Mouse (Mus musculus) right cerebral cortex, postnatal 4 days (tissue): Measurements from ENCODE around the gene Kmt5c.

Experiments used
- DNase-seq: peaks from one replicate; pipeline ENCODE4 v3.0.0-alpha.2; 2022

Gene Kmt5c

DNA sequence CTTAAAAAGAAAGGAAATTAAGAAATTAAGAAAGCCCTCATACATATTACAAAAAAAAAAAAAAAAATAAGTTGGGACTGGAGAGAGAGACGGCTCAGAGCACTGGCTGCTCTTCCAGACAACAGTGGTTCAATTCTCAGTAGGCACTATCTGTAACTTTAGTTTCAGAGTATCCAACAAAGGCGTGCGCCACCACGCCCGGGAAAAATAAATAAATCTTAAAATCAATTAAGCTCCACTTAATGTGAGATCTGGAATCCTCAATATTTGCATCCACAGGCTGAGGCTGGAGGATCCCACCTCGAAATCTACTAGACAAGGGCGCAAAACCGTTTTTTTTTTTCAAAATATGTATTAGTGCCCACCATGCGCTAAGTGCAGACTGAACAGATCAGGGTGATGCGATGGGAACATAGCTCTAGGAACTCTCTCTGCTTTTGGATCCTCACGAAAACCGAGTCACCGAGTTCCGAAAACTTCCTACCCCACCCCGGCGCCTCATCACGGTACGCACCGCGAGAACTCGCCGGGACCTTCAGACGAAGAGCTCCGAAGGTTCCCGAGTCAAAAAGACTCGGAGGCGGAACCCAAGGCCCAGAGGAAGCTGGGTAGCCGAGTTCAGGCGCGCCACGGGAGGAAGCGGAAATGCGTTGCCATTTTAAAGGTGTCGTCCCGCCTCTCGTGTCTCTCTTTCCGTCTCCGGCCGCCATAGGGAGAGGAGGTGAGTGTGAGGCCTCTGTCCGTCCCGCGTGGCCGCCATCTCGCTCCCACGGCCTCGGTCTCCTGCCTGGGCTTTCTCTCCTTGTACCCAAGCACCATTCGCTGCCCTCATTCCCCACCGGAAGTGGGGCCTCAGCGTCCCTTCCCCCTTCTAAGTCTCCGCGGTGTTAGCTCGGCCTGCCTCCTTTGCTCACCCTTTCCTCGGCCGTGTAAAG, 52.6 kb downstream of the Kmt5c start, which contains the start of gene Rpl28:
Gene Rpl28, plus strand, starts transcription at position 597 of the 935 bp plus-strand sequence.
- peak; percentile 88 for DNase-seq

DNA sequence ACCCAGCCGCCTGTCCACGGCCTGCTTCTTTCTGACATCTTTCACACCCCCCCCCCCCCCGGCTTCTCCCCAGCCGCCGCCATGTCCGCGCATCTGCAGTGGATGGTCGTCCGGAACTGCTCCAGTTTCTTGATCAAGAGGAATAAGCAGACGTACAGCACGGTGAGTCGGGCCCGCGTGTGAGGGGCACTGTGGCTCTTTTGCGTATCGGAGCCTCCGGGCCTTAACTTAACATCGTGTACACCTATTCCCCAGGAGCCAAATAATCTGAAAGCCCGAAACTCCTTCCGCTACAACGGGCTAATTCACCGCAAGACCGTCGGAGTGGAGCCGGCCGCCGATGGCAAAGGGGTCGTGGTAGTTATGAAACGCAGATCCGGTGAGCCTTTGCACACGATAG, 53.3 kb downstream of the Kmt5c start:
- DNase-seq = peak; percentile 25

DNA sequence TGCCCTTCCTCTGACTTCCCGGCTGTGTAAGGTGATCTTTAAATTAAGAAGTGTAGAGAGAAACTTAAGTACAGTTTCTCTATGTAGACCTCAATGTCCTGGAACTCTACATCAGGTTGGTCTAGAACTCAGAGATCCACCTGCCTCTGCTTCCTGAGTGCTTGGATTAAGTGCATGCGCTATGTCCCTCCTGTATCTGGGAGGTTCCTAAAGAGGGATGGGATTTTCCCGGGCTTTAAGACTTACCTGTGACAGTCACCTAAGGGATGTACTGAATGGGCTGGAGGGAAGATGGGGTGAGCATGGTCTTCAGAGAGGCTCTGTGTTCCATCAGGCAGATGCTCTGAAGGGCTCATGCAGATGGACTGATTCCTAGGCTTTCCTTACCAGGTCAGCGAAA, 53.8 kb downstream of the Kmt5c start:
- DNase-seq = no peak

DNA sequence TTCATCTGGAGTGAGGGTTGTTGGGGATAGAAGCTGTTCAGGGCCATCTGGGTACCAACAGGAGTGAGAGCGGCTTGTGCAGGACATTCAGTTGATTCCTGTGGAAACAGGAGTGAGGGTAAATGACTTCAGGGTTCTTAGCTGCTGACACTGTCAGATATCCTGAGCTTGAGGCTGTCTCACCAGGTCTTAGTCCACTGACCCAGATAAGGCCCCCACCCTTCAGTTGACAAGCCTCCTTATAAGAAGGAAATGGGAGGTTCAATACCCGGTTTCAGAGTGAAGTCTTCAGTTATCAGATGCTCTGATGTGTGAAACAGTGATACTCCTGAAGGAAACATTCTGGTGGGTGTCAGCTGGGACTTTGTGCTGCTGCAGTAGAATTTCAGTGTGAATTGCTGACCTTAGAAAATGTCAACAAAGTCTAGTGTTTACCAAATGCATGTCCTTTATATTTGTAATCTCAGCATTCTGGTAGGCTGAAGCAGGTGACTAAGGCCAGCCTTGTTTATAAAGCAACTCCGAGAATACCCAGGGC, 54.8 kb downstream of the Kmt5c start:
- no peak for DNase-seq

DNA sequence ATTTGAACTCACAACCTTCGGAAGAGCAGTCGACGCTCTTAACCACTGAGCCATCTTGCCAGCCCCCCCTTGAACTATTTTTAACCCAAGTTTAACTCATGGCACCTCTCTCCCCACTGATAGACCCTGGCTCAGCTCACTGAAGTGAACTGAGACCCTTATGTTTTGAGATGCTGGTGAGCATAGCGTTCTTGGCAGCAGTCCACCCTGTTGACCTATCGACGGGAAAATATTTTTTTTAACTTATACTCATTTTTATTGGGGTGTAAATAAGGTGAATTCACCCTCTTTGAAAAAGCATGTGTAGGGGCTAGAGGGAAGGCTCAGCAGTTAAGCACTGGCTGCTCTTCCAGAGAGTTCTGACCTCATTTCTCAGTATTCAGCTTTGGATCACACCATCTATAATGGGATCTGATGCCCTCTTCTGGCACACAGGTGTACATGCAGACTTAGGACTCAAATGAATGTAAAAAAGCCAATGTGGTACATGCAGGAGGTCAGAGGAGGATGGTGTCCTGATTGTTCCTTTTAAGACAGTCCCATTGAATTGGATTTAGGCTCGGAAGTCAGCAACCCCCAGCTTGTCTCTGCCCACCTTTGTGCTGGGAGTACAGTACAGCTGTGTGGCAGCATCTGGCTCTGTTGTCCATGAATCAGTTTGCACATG, 56.0 kb downstream of the Kmt5c start:
- DNase-seq = no peak
